Mouse (Mus musculus) adrenal gland, adult 18-20 months (tissue): ENCODE results near the gene Kat7. TPM values are rescaled to one million over a fixed set of nuclear protein-coding genes. Genes with fewer than 3 reads are reported as not detected.

Source experiments
- DNase-seq, 2 experiments: peaks; one replicate each; pipeline ENCODE4 v3.0.0; 2021 to 2022; ENCODE audit warnings: low spot score in 2 of 2
- long read RNA-seq, 2 experiments: library from polyadenylated mRNA; stranded (forward); transcript quantifications; one replicate each; pipeline ENCODE4 v2.0.0; 2021
- total RNA-seq, 2 experiments: library from RNA; stranded (reverse); gene quantifications; 1 replicate in 1 of 2; 2 replicates in 1 of 2; pipeline ENCODE4 v1.2.3; 2021

Gene Kat7
- 10 to 100 TPM; 54.9 to 59.0 TPM for total RNA-seq
- long read RNA-seq, experiment 1, transcript Kat7-204 (14 exons, 3,470 nt): minor isoform, 7 of 40 reads
- long read RNA-seq, experiment 1, transcript Kat7-205 (15 exons, 3,560 nt): major isoform, 21 of 40 reads
- long read RNA-seq, experiment 1, partial matches to known transcripts: 4 of 40 reads
- long read RNA-seq, experiment 1, other reads (novel, unspliced or antisense): 7 of 40 reads
- long read RNA-seq, experiment 2, transcript Kat7-205 (15 exons, 3,560 nt): major isoform, 22 of 35 reads
- long read RNA-seq, experiment 2, partial matches to known transcripts: 2 of 35 reads
- long read RNA-seq, experiment 2, other reads (novel, unspliced or antisense): 7 of 35 reads

GRCm38 (mm10) chr11:95310007-95310647 is at the start of gene Kat7:
Gene Kat7, minus strand, starts transcription at chr11:95310246.
- DNase-seq: peak; percentile 88 to 92

GRCm38 (mm10) chr11:95358263-95358662 is 48.2 kb upstream of the Kat7 start:
- DNase-seq: no peak

GRCm38 (mm10) chr11:95356469-95357273 is 46.6 kb upstream of the Kat7 start:
- DNase-seq: peak; percentile 18 to 43

GRCm38 (mm10) chr11:95356039-95356438 is 46.0 kb upstream of the Kat7 start:
- DNase-seq: no peak

GRCm38 (mm10) chr11:95355661-95356011 is 45.6 kb upstream of the Kat7 start:
- DNase-seq: no peak

GRCm38 (mm10) chr11:95354945-95355660 is 45.1 kb upstream of the Kat7 start:
- DNase-seq: no peak

- no peak for DNase-seq
These were observed 44.3 kb upstream of the Kat7 start for GRCm38 (mm10) chr11:95354228-95354944.

- no peak for DNase-seq
These were observed 43.2 kb upstream of the Kat7 start for GRCm38 (mm10) chr11:95353226-95353625.

GRCm38 (mm10) chr11:95352686-95353085 is 42.6 kb upstream of the Kat7 start:
- no peak for DNase-seq

GRCm38 (mm10) chr11:95350960-95351359 is 40.9 kb upstream of the Kat7 start:
- DNase-seq: no peak

- no peak for DNase-seq
These were observed 40.2 kb upstream of the Kat7 start for GRCm38 (mm10) chr11:95350289-95350688.

GRCm38 (mm10) chr11:95344181-95344580 is 34.1 kb upstream of the Kat7 start:
- DNase-seq: no peak

GRCm38 (mm10) chr11:95343180-95343579 is 33.1 kb upstream of the Kat7 start:
- DNase-seq: no peak

GRCm38 (mm10) chr11:95340664-95341063 is 30.6 kb upstream of the Kat7 start:
- DNase-seq: no peak

GRCm38 (mm10) chr11:95340259-95340658 is 30.2 kb upstream of the Kat7 start:
- DNase-seq: no peak

- DNase-seq: no peak
These were observed 29.5 kb upstream of the Kat7 start for GRCm38 (mm10) chr11:95339471-95340021.

GRCm38 (mm10) chr11:95337846-95338342 is 27.8 kb upstream of the Kat7 start:
- no peak for DNase-seq

- DNase-seq: peak; percentile 51 to 52
These were observed 27.2 kb upstream of the Kat7 start for GRCm38 (mm10) chr11:95337129-95337813.

- DNase-seq: peak; percentile 68 to 70
These were observed 26.6 kb upstream of the Kat7 start, which contains the start of gene Fam117a for GRCm38 (mm10) chr11:95336568-95337128. Gene Fam117a, plus strand, starts transcription at chr11:95337018.
